Mouse (Mus musculus): Measurements from ENCODE around the gene Gm12185. TPM values are rescaled to one million over a fixed set of nuclear protein-coding genes. Genes with fewer than 3 reads are reported as not detected.

Gene Gm12185
- polyA plus RNA-seq (2015; fragmentation: Illumina TruSeq; extraction: RNeasy Lipid Tissue Mini Kit (QIAGEN cat#74804); ENCODE audit: low read depth, low replicate concordance) = not detected

GRCm38 (mm10) chr11:48991740-48992520 is at the start of gene Gm12185:
TSS of gene Gm12185 (minus strand) at chr11:48992226.

GRCm38 (mm10) chr11:48994018-48994417 is 2.0 kb upstream of the Gm12185 start, which contains the start of gene Tgtp1:
TSS of gene Tgtp1 (minus strand) at chr11:48994172.

GRCm38 (mm10) chr11:48979251-48979650 is 12.8 kb downstream of the Gm12185 start, which contains the start of gene 9930111J21Rik1:
TSS of gene 9930111J21Rik1 (minus strand) at chr11:48979398.

GRCm38 (mm10) chr11:48978240-48978939 is 13.6 kb downstream of the Gm12185 start, which contains the start of gene Olfr56:
TSS of gene Olfr56 (plus strand) at chr11:48978889.

GRCm38 (mm10) chr11:48946090-48946489 is 45.9 kb downstream of the Gm12185 start, which contains the start of gene Psme2b:
TSS of gene Psme2b (minus strand) at chr11:48946190.

GRCm38 (mm10) chr11:48902021-48902420 is 90.0 kb downstream of the Gm12185 start, which contains the start of gene Gm5431:
TSS of gene Gm5431 (minus strand) at chr11:48902214.

GRCm38 (mm10) chr11:48871201-48871772 is 120.7 kb downstream of the Gm12185 start, which contains the start of gene Irgm1:
TSS of gene Irgm1 (minus strand) at chr11:48871683.

Other genes with a start within 250 kb of the Gm12185 start
- 450 TPM for gene Rack1, start 191.9 kb downstream of the Gm12185 start, polyA plus RNA-seq (2015; fragmentation: Illumina TruSeq; extraction: RNeasy Lipid Tissue Mini Kit (QIAGEN cat#74804); ENCODE audit: low read depth, low replicate concordance)
- gene Trim41, start 174.9 kb downstream of the Gm12185 start, polyA plus RNA-seq (2015; fragmentation: Illumina TruSeq; extraction: RNeasy Lipid Tissue Mini Kit (QIAGEN cat#74804); ENCODE audit: low read depth, low replicate concordance) = 34.2 TPM
- gene Trim7, start 166.1 kb downstream of the Gm12185 start, polyA plus RNA-seq (2015; fragmentation: Illumina TruSeq; extraction: RNeasy Lipid Tissue Mini Kit (QIAGEN cat#74804); ENCODE audit: low read depth, low replicate concordance) = 3.4 TPM
- 11.3 TPM for gene Gm12184, start 165.6 kb downstream of the Gm12185 start, polyA plus RNA-seq (2015; fragmentation: Illumina TruSeq; extraction: RNeasy Lipid Tissue Mini Kit (QIAGEN cat#74804); ENCODE audit: low read depth, low replicate concordance)
- 12.1 TPM for gene Irgm1, start 120.5 kb downstream of the Gm12185 start, polyA plus RNA-seq (2015; fragmentation: Illumina TruSeq; extraction: RNeasy Lipid Tissue Mini Kit (QIAGEN cat#74804); ENCODE audit: low read depth, low replicate concordance)
- gene Gm5431, start 90.0 kb downstream of the Gm12185 start, polyA plus RNA-seq (2015; fragmentation: Illumina TruSeq; extraction: RNeasy Lipid Tissue Mini Kit (QIAGEN cat#74804); ENCODE audit: low read depth, low replicate concordance) = not detected
- 1.7 TPM for gene Psme2b, start 46.0 kb downstream of the Gm12185 start, polyA plus RNA-seq (2015; fragmentation: Illumina TruSeq; extraction: RNeasy Lipid Tissue Mini Kit (QIAGEN cat#74804); ENCODE audit: low read depth, low replicate concordance)
- not detected for gene Olfr56, start 13.3 kb downstream of the Gm12185 start, polyA plus RNA-seq (2015; fragmentation: Illumina TruSeq; extraction: RNeasy Lipid Tissue Mini Kit (QIAGEN cat#74804); ENCODE audit: low read depth, low replicate concordance)
- gene 9930111J21Rik1, start 12.8 kb downstream of the Gm12185 start, polyA plus RNA-seq (2015; fragmentation: Illumina TruSeq; extraction: RNeasy Lipid Tissue Mini Kit (QIAGEN cat#74804); ENCODE audit: low read depth, low replicate concordance) = 1.6 TPM
- gene Tgtp1, start 1.9 kb upstream of the Gm12185 start, polyA plus RNA-seq (2015; fragmentation: Illumina TruSeq; extraction: RNeasy Lipid Tissue Mini Kit (QIAGEN cat#74804); ENCODE audit: low read depth, low replicate concordance) = 1.6 TPM
- gene 9930111J21Rik2, start 59.0 kb upstream of the Gm12185 start, polyA plus RNA-seq (2015; fragmentation: Illumina TruSeq; extraction: RNeasy Lipid Tissue Mini Kit (QIAGEN cat#74804); ENCODE audit: low read depth, low replicate concordance) = 1.9 TPM
- gene Tgtp2, start 72.0 kb upstream of the Gm12185 start, polyA plus RNA-seq (2015; fragmentation: Illumina TruSeq; extraction: RNeasy Lipid Tissue Mini Kit (QIAGEN cat#74804); ENCODE audit: low read depth, low replicate concordance) = 1.4 TPM
- gene Ifi47, start 84.4 kb upstream of the Gm12185 start, polyA plus RNA-seq (2015; fragmentation: Illumina TruSeq; extraction: RNeasy Lipid Tissue Mini Kit (QIAGEN cat#74804); ENCODE audit: low read depth, low replicate concordance) = 2.4 TPM
- not detected for gene Olfr1396, start 122.6 kb upstream of the Gm12185 start, polyA plus RNA-seq (2015; fragmentation: Illumina TruSeq; extraction: RNeasy Lipid Tissue Mini Kit (QIAGEN cat#74804); ENCODE audit: low read depth, low replicate concordance)
- gene Olfr1395, start 150.0 kb upstream of the Gm12185 start, polyA plus RNA-seq (2015; fragmentation: Illumina TruSeq; extraction: RNeasy Lipid Tissue Mini Kit (QIAGEN cat#74804); ENCODE audit: low read depth, low replicate concordance) = not detected
- gene Olfr1394, start 162.2 kb upstream of the Gm12185 start, polyA plus RNA-seq (2015; fragmentation: Illumina TruSeq; extraction: RNeasy Lipid Tissue Mini Kit (QIAGEN cat#74804); ENCODE audit: low read depth, low replicate concordance) = not detected
- gene Btnl9, start 194.9 kb upstream of the Gm12185 start, polyA plus RNA-seq (2015; fragmentation: Illumina TruSeq; extraction: RNeasy Lipid Tissue Mini Kit (QIAGEN cat#74804); ENCODE audit: low read depth, low replicate concordance) = 0.07 TPM
- gene Zfp62, start 211.1 kb upstream of the Gm12185 start, polyA plus RNA-seq (2015; fragmentation: Illumina TruSeq; extraction: RNeasy Lipid Tissue Mini Kit (QIAGEN cat#74804); ENCODE audit: low read depth, low replicate concordance) = 28.5 TPM

Data from brain, adult 10 weeks (tissue).